Mouse (Mus musculus): ENCODE data around the gene Txndc16.

Gene Txndc16

GRCm38 (mm10) chr14:45220090-45220956, at the start of gene Txndc16:
Gene Txndc16 (minus strand): TSS chr14:45220328.
- DNase-seq (ENCODE audit: low read depth, low spot score), result peak; percentile 97

- no peak for DNase-seq (ENCODE audit: low read depth, low spot score)
These were observed 43.9 kb upstream of the Txndc16 start for GRCm38 (mm10) chr14:45263831-45264592.

GRCm38 (mm10) chr14:45251548-45252076, 31.5 kb upstream of the Txndc16 start:
- DNase-seq (ENCODE audit: low read depth, low spot score), result no peak

GRCm38 (mm10) chr14:45241613-45242012, 21.5 kb upstream of the Txndc16 start:
- DNase-seq (ENCODE audit: low read depth, low spot score), result no peak

- no peak for DNase-seq (ENCODE audit: low read depth, low spot score)
These were observed 18.9 kb upstream of the Txndc16 start for GRCm38 (mm10) chr14:45239042-45239441.

GRCm38 (mm10) chr14:45220957-45221630, 966 bp upstream of the Txndc16 start:
- peak; percentile 41 for DNase-seq (ENCODE audit: low read depth, low spot score)

- peak; percentile 100 for DNase-seq (ENCODE audit: low read depth, low spot score)
These were observed 643 bp downstream of the Txndc16 start, which contains the start of gene Gpr137c for GRCm38 (mm10) chr14:45219281-45220089. Gene Gpr137c (plus strand): TSS chr14:45219717.

GRCm38 (mm10) chr14:45217693-45218092, 2.4 kb downstream of the Txndc16 start:
- no peak for DNase-seq (ENCODE audit: low read depth, low spot score)

- no peak for DNase-seq (ENCODE audit: low read depth, low spot score)
These were observed 3.3 kb downstream of the Txndc16 start for GRCm38 (mm10) chr14:45216711-45217340.

- peak; percentile 73 for DNase-seq (ENCODE audit: low read depth, low spot score)
These were observed 8.7 kb downstream of the Txndc16 start for GRCm38 (mm10) chr14:45211431-45211830.

- DNase-seq (ENCODE audit: low read depth, low spot score), result no peak
These were observed 9.4 kb downstream of the Txndc16 start for GRCm38 (mm10) chr14:45210683-45211082.

- no peak for DNase-seq (ENCODE audit: low read depth, low spot score)
These were observed 19.5 kb downstream of the Txndc16 start for GRCm38 (mm10) chr14:45200607-45201006.

GRCm38 (mm10) chr14:45190999-45191398, 29.1 kb downstream of the Txndc16 start:
- DNase-seq (ENCODE audit: low read depth, low spot score), result peak; percentile 19

GRCm38 (mm10) chr14:45181611-45182010, 38.5 kb downstream of the Txndc16 start:
- DNase-seq (ENCODE audit: low read depth, low spot score), result no peak

GRCm38 (mm10) chr14:45179606-45180005, 40.5 kb downstream of the Txndc16 start:
- no peak for DNase-seq (ENCODE audit: low read depth, low spot score)

GRCm38 (mm10) chr14:45179186-45179585, 40.9 kb downstream of the Txndc16 start:
- no peak for DNase-seq (ENCODE audit: low read depth, low spot score)

- DNase-seq (ENCODE audit: low read depth, low spot score), result peak; percentile 11
These were observed 45.0 kb downstream of the Txndc16 start for GRCm38 (mm10) chr14:45175012-45175740.

- DNase-seq (ENCODE audit: low read depth, low spot score), result no peak
These were observed 47.9 kb downstream of the Txndc16 start for GRCm38 (mm10) chr14:45172260-45172659.

GRCm38 (mm10) chr14:45167366-45167765, 52.8 kb downstream of the Txndc16 start:
- DNase-seq (ENCODE audit: low read depth, low spot score), result no peak
